Mouse (Mus musculus): ENCODE measurements around the gene Ptprg. TPM values are rescaled to one million over a fixed set of nuclear protein-coding genes. Genes with fewer than 3 reads are reported as not detected.

The Ptprg gene
- polyA plus RNA-seq, 1 experiment from 2014 or later = 37.0 TPM

DNA sequence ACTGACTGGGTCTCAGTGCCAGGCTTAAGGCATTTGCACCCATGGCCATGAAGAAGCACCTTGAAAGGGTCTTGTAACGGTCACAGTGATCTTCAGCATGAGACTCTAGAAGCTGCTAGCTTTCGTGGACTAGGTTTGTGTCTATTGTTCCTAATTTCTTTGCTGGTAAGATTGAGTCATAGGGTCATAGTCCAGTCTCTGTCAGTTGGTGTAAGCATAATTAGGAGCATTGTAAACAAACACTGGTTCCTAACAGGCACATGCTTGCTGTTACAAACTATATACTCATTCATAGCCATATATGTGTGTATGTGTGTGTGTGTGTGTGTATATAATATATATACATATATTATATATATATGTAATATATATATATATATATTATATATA, 19.1 kb downstream of the Ptprg start:
- no peaks in the 10 kb centered on the region for H3K9me3 ChIP-seq
- H3K27me3 ChIP-seq (ENCODE audit: poor library complexity, severe bottlenecking) = no peaks in the 10 kb centered on the region
- 90% methylated on average over 2 of the region's 2 CpGs for WGBS
- H3K4me3 ChIP-seq = no peak overlapping the region
- no peaks in the 10 kb centered on the region; the same call in 1 of the 2 replicates for H3K36me3 ChIP-seq (replicated peaks)
- no peak overlapping the region for H3K27ac ChIP-seq
- H3K4me1 ChIP-seq = peaks cover 46% of the 10 kb centered on the region
- DNase-seq (ENCODE audit: extremely low spot score, low spot score) = no peak

- 65% methylated on average over 5 of the region's 5 CpGs for WGBS
- no peak overlapping the region for H3K4me3 ChIP-seq
- no peak overlapping the region for H3K27ac ChIP-seq
- H3K36me3 ChIP-seq (replicated peaks) = no peaks in the 10 kb centered on the region; the same call in 1 of the 2 replicates
- peaks cover 60% of the 10 kb centered on the region for H3K4me1 ChIP-seq
- no peak for DNase-seq (ENCODE audit: extremely low spot score, low spot score)
- H3K9me3 ChIP-seq = no peaks in the 10 kb centered on the region
- no peaks in the 10 kb centered on the region for H3K27me3 ChIP-seq (ENCODE audit: poor library complexity, severe bottlenecking)
Measured at GRCm38 (mm10) chr14:11573710-11574109, 20.4 kb downstream of the Ptprg start.

DNA sequence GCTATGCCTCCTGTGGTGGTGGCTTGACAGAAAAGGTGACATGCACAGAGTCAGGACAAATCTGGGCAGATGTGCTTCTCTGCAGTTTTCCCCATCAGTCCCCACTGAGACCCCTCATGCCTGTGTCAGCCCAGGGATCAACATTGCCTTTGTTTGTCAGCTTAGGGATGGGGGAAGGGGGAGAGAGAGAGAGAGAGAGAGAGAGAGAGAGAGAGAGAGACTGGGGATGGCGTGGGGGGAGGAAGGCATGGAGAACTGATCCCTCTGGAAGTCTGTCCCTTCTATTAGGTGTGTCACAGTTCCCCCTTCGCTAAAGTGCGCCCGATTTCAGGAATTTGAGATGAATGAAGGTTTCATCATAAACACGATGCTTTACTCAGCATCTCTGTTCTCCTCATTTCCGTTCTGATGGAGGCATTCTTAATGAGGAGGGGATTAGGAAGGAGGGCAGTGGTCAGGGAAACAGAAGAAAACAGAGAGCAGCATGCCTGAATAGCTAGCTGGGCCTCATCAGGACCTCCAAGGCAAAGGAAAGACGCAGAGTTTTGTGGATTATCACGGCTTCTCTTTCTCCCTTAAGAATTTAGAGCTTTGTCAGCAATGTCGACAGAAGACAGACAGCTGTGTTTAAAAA, 24.1 kb downstream of the Ptprg start:
- peaks cover 7% of the 10 kb centered on the region for H3K36me3 ChIP-seq (replicated peaks)
- peaks cover 61% of the 10 kb centered on the region for H3K4me1 ChIP-seq
- H3K27ac ChIP-seq = peak overlapping the region; percentile 78
- no peaks in the 10 kb centered on the region for H3K27me3 ChIP-seq (ENCODE audit: poor library complexity, severe bottlenecking)
- H3K9me3 ChIP-seq = peaks cover 5% of the 10 kb centered on the region; the same call in 1 of the 2 replicates
- peak overlapping the region; percentile 33 for H3K4me3 ChIP-seq
- peak; percentile 54 for DNase-seq (ENCODE audit: extremely low spot score, low spot score)
- 2% methylated on average over 9 of the region's 9 CpGs for WGBS

GRCm38 (mm10) chr14:11577910-11578309, 24.6 kb downstream of the Ptprg start:
- peaks cover 61% of the 10 kb centered on the region for H3K4me1 ChIP-seq
- no peaks in the 10 kb centered on the region for H3K27me3 ChIP-seq (ENCODE audit: poor library complexity, severe bottlenecking)
- no peak for DNase-seq (ENCODE audit: extremely low spot score, low spot score)
- H3K9me3 ChIP-seq = peaks cover 9% of the 10 kb centered on the region; the same call in 1 of the 2 replicates
- peak overlapping the region; percentile 33 for H3K4me3 ChIP-seq
- peaks cover 7% of the 10 kb centered on the region for H3K36me3 ChIP-seq (replicated peaks)
- H3K27ac ChIP-seq = peak overlapping the region; percentile 78
- 34% methylated on average over 8 of the region's 8 CpGs for WGBS

DNA sequence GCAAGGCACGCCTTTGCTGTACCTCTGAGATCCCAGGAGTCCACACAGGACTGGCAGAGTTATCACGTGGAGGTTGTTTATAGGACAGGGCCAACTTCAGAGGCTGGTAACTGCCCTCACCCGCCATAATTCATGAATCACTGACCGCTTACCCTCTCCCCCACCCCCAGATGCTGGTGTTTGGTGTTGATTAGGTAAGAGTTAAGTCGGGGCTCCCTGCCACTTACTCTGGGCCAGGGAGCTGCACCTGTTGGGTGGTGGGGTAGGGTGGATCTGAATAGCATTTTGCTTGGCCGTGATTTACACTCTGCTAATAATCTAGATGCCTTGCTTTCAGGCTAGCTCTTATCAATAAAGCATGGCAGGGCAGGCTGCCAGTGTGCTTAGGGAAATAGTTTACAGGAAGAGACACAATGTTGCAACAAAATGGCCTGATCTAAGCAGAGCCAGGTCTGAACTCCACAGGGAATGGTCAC, 25.2 kb downstream of the Ptprg start:
- WGBS = 38% methylated on average over 6 of the region's 6 CpGs
- Histone ChIP-seq H3K27ac (peak overlapping the region; percentile 78), H3K4me1 (peaks cover 55% of the 10 kb centered on the region), H3K36me3 (replicated peaks) (peaks cover 10% of the 10 kb centered on the region), H3K4me3 (no peak overlapping the region), H3K9me3 (peaks cover 13% of the 10 kb centered on the region; the same call in 1 of the 2 replicates), H3K27me3 (ENCODE audit: poor library complexity, severe bottlenecking) (no peaks in the 10 kb centered on the region)
- DNase-seq (ENCODE audit: extremely low spot score, low spot score) = no peak

DNA sequence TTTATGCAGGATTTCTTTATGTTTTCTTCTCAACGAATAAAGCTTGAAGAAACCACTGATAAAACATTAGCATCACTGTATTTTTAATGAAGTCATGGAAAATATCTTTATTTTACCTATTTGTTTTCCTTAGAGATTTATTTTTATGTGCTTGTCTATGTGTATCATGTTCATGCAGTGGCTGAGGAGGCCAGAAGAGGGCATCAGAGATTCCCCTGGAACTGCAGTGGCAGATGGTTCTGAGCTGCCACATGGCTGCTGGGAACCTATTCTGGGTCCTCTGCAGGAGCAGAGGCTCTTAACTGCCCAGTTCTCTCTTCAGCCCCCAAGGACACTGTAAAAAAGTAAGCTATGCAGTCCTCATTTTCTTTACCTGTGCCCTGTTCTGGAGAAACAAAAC, 26.6 kb downstream of the Ptprg start:
- DNase-seq (ENCODE audit: extremely low spot score, low spot score) = no peak
- Histone ChIP-seq H3K9me3 (peaks cover 13% of the 10 kb centered on the region; the same call in 1 of the 2 replicates), H3K27me3 (ENCODE audit: poor library complexity, severe bottlenecking) (no peaks in the 10 kb centered on the region), H3K36me3 (replicated peaks) (peaks cover 10% of the 10 kb centered on the region), H3K4me3 (no peak overlapping the region), H3K27ac (no peak overlapping the region), H3K4me1 (peaks cover 54% of the 10 kb centered on the region)
- 94% methylated on average over 1 of the region's 1 CpGs for WGBS

- H3K27me3 ChIP-seq (ENCODE audit: poor library complexity, severe bottlenecking) = no peaks in the 10 kb centered on the region
- H3K36me3 ChIP-seq (replicated peaks) = peaks cover 10% of the 10 kb centered on the region
- H3K9me3 ChIP-seq = peaks cover 13% of the 10 kb centered on the region; the same call in 1 of the 2 replicates
- DNase-seq (ENCODE audit: extremely low spot score, low spot score) = no peak
- no peak overlapping the region for H3K27ac ChIP-seq
- 74% methylated on average over 6 of the region's 6 CpGs for WGBS
- H3K4me3 ChIP-seq = no peak overlapping the region
- H3K4me1 ChIP-seq = peaks cover 19% of the 10 kb centered on the region
Measured at GRCm38 (mm10) chr14:11584263-11584662, 30.9 kb downstream of the Ptprg start.

GRCm38 (mm10) chr14:11584929-11585633, 31.7 kb downstream of the Ptprg start:
- no peak overlapping the region for H3K27ac ChIP-seq
- no peaks in the 10 kb centered on the region for H3K27me3 ChIP-seq (ENCODE audit: poor library complexity, severe bottlenecking)
- peaks cover 8% of the 10 kb centered on the region for H3K36me3 ChIP-seq (replicated peaks)
- H3K9me3 ChIP-seq = peaks cover 11% of the 10 kb centered on the region; the same call in 1 of the 2 replicates
- 81% methylated on average over 5 of the region's 5 CpGs for WGBS
- peaks cover 21% of the 10 kb centered on the region for H3K4me1 ChIP-seq
- no peak for DNase-seq (ENCODE audit: extremely low spot score, low spot score)
- H3K4me3 ChIP-seq = no peak overlapping the region

DNA sequence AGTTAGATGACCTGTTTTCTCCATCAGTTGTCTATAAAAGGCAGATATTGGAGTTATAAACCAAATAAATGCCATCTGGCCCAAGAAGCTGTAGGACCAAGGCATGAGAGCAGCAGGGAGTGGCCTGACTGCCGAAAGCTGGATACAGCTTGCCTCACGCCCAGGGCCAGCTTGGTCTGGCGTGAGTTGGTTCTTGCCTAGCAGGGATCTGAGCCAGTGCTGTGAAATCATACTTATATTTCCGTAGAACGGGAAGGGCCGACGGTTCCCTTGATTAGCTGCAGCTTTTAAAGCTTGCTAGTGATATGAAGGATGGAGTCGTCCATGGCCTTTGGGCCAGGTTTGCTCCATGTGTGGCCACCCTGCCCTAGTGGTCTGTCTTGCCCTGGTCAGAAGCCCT, 37.1 kb downstream of the Ptprg start:
- 84% methylated on average over 8 of the region's 8 CpGs for WGBS
- Histone ChIP-seq H3K4me3 (no peak overlapping the region), H3K4me1 (peaks cover 18% of the 10 kb centered on the region), H3K27ac (no peak overlapping the region), H3K9me3 (no peaks in the 10 kb centered on the region), H3K36me3 (replicated peaks) (no peaks in the 10 kb centered on the region), H3K27me3 (ENCODE audit: poor library complexity, severe bottlenecking) (no peaks in the 10 kb centered on the region)
- DNase-seq (ENCODE audit: extremely low spot score, low spot score) = no peak

DNA sequence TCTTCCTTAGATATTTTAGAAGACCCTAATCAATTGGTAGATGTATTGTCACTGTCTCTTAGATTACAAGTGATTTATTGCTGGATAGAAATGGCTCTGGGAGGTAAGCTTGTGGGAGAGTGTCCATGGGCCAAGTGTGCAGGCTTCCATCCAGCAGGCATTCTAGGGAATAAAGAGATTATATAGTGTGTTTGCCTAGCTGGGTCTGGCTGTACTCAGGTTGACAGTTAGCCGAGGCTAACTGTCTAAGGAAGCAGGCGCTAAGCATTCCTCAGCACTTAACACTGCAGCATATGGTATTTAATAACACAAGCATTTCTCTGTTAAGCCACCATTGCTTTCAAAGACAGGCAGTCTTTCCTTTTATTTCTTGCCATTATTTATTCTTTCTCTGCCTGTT, 39.3 kb downstream of the Ptprg start:
- no peak for DNase-seq (ENCODE audit: extremely low spot score, low spot score)
- no peaks in the 10 kb centered on the region for H3K27me3 ChIP-seq (ENCODE audit: poor library complexity, severe bottlenecking)
- 86% methylated on average over 2 of the region's 2 CpGs for WGBS
- no peak overlapping the region for H3K4me3 ChIP-seq
- H3K36me3 ChIP-seq (replicated peaks) = no peaks in the 10 kb centered on the region
- no peaks in the 10 kb centered on the region for H3K9me3 ChIP-seq
- peaks cover 18% of the 10 kb centered on the region for H3K4me1 ChIP-seq
- H3K27ac ChIP-seq = no peak overlapping the region

- Histone ChIP-seq H3K27ac (no peak overlapping the region), H3K27me3 (ENCODE audit: poor library complexity, severe bottlenecking) (no peaks in the 10 kb centered on the region)
- WGBS = 88% methylated on average over 5 of the region's 5 CpGs
Measured at GRCm38 (mm10) chr14:11594336-11594735, 41.0 kb downstream of the Ptprg start.

GRCm38 (mm10) chr14:11604133-11604865, 51.0 kb downstream of the Ptprg start:
- no peak for DNase-seq (ENCODE audit: extremely low spot score, low spot score)
- WGBS = 67% methylated on average over 8 of the region's 8 CpGs
- no peak overlapping the region for H3K4me3 ChIP-seq
- H3K9me3 ChIP-seq = no peaks in the 10 kb centered on the region
- H3K36me3 ChIP-seq (replicated peaks) = no peaks in the 10 kb centered on the region
- no peak overlapping the region for H3K27ac ChIP-seq
- H3K27me3 ChIP-seq (ENCODE audit: poor library complexity, severe bottlenecking) = no peaks in the 10 kb centered on the region
- H3K4me1 ChIP-seq = peaks cover 33% of the 10 kb centered on the region

More at GRCm38 (mm10) chr14:11594336-11594735, 41.0 kb downstream of the Ptprg start:
- no peaks in the 10 kb centered on the region for H3K9me3 ChIP-seq
- no peaks in the 10 kb centered on the region for H3K36me3 ChIP-seq (replicated peaks)
- H3K4me3 ChIP-seq = no peak overlapping the region
- peaks cover 22% of the 10 kb centered on the region for H3K4me1 ChIP-seq
- DNase-seq (ENCODE audit: extremely low spot score, low spot score) = no peak

Measured in forebrain, embryonic 10.5 days (tissue).